Mouse (Mus musculus): ENCODE measurements around the gene 1110004F10Rik. TPM values are rescaled to one million over a fixed set of nuclear protein-coding genes. Genes with fewer than 3 reads are reported as not detected.

1110004F10Rik gene
- polyA plus RNA-seq, 1 experiment = 50.4 TPM

GRCm38 (mm10) chr7:116120737-116121136 lies 81.5 kb downstream of the 1110004F10Rik start:
- H3K4me3 ChIP-seq (replicated peaks; ENCODE audit: extremely low read depth, low read depth, low read length) = no peak overlapping the region
- no peaks in the 10 kb centered on the region for H3K4me1 ChIP-seq (ENCODE audit: control insufficient read depth, insufficient read depth, low read length)
- TF ChIP-seq POLR2A (IDR thresholded peaks at IDR 0.05; ENCODE audit: borderline replicate concordance, extremely low read depth, low read depth, low read length) (no peak), CTCF (IDR thresholded peaks at IDR 0.05; ENCODE audit: insufficient read depth, low read length) (no peak)
- WGBS = 84% methylated on average over 4 of the region's 4 CpGs
- DNase-seq = no peak

GRCm38 (mm10) chr7:116121202-116121601 lies 82.0 kb downstream of the 1110004F10Rik start:
- 73% methylated on average over 11 of the region's 11 CpGs for WGBS
- Histone ChIP-seq H3K4me1 (ENCODE audit: control insufficient read depth, insufficient read depth, low read length) (no peaks in the 10 kb centered on the region), H3K4me3 (replicated peaks; ENCODE audit: extremely low read depth, low read depth, low read length) (no peak overlapping the region)
- TF ChIP-seq CTCF (IDR thresholded peaks at IDR 0.05; ENCODE audit: insufficient read depth, low read length) = no peak
- TF ChIP-seq POLR2A (IDR thresholded peaks at IDR 0.05; ENCODE audit: borderline replicate concordance, extremely low read depth, low read depth, low read length) = no peak
- no peak for DNase-seq

- no peak overlapping the region for H3K4me3 ChIP-seq (replicated peaks; ENCODE audit: extremely low read depth, low read depth, low read length)
- no peak for TF ChIP-seq POLR2A (IDR thresholded peaks at IDR 0.05; ENCODE audit: borderline replicate concordance, extremely low read depth, low read depth, low read length)
- no peak for TF ChIP-seq CTCF (IDR thresholded peaks at IDR 0.05; ENCODE audit: insufficient read depth, low read length)
- 66% methylated on average over 13 of the region's 13 CpGs for WGBS
- no peak for DNase-seq
- H3K4me1 ChIP-seq (ENCODE audit: control insufficient read depth, insufficient read depth, low read length) = no peaks in the 10 kb centered on the region
Observed at GRCm38 (mm10) chr7:116122981-116123596, 83.9 kb downstream of the 1110004F10Rik start.

GRCm38 (mm10) chr7:116123597-116123985 lies 84.4 kb downstream of the 1110004F10Rik start:
- Histone ChIP-seq H3K4me3 (replicated peaks; ENCODE audit: extremely low read depth, low read depth, low read length) (no peak overlapping the region), H3K4me1 (ENCODE audit: control insufficient read depth, insufficient read depth, low read length) (no peaks in the 10 kb centered on the region)
- WGBS = 63% methylated on average over 2 of the region's 2 CpGs
- TF ChIP-seq CTCF (IDR thresholded peaks at IDR 0.05; ENCODE audit: insufficient read depth, low read length) = no peak
- TF ChIP-seq POLR2A (IDR thresholded peaks at IDR 0.05; ENCODE audit: borderline replicate concordance, extremely low read depth, low read depth, low read length) = no peak
- DNase-seq = no peak

GRCm38 (mm10) chr7:116124057-116124456 lies 84.9 kb downstream of the 1110004F10Rik start:
- no peak for TF ChIP-seq CTCF (IDR thresholded peaks at IDR 0.05; ENCODE audit: insufficient read depth, low read length)
- TF ChIP-seq POLR2A (IDR thresholded peaks at IDR 0.05; ENCODE audit: borderline replicate concordance, extremely low read depth, low read depth, low read length) = no peak
- H3K4me3 ChIP-seq (replicated peaks; ENCODE audit: extremely low read depth, low read depth, low read length) = no peak overlapping the region
- no peak for DNase-seq
- 86% methylated on average over 12 of the region's 12 CpGs for WGBS
- H3K4me1 ChIP-seq (ENCODE audit: control insufficient read depth, insufficient read depth, low read length) = no peaks in the 10 kb centered on the region

GRCm38 (mm10) chr7:116125671-116126070 lies 86.5 kb downstream of the 1110004F10Rik start:
- TF ChIP-seq CTCF (IDR thresholded peaks at IDR 0.05; ENCODE audit: insufficient read depth, low read length) (no peak), POLR2A (IDR thresholded peaks at IDR 0.05; ENCODE audit: borderline replicate concordance, extremely low read depth, low read depth, low read length) (no peak)
- Histone ChIP-seq H3K4me1 (ENCODE audit: control insufficient read depth, insufficient read depth, low read length) (no peaks in the 10 kb centered on the region), H3K4me3 (replicated peaks; ENCODE audit: extremely low read depth, low read depth, low read length) (no peak overlapping the region)
- 79% methylated on average over 7 of the region's 7 CpGs for WGBS
- DNase-seq = no peak

- H3K4me1 ChIP-seq (ENCODE audit: control insufficient read depth, insufficient read depth, low read length) = no peaks in the 10 kb centered on the region
- WGBS = 77% methylated on average over 2 of the region's 2 CpGs
- no peak for TF ChIP-seq CTCF (IDR thresholded peaks at IDR 0.05; ENCODE audit: insufficient read depth, low read length)
- no peak for TF ChIP-seq POLR2A (IDR thresholded peaks at IDR 0.05; ENCODE audit: borderline replicate concordance, extremely low read depth, low read depth, low read length)
- no peak overlapping the region for H3K4me3 ChIP-seq (replicated peaks; ENCODE audit: extremely low read depth, low read depth, low read length)
- DNase-seq = no peak
Observed at GRCm38 (mm10) chr7:116127052-116127451, 87.9 kb downstream of the 1110004F10Rik start.

GRCm38 (mm10) chr7:116128286-116128685 lies 89.1 kb downstream of the 1110004F10Rik start:
- H3K4me3 ChIP-seq (replicated peaks; ENCODE audit: extremely low read depth, low read depth, low read length) = no peak overlapping the region
- TF ChIP-seq CTCF (IDR thresholded peaks at IDR 0.05; ENCODE audit: insufficient read depth, low read length) = no peak
- H3K4me1 ChIP-seq (ENCODE audit: control insufficient read depth, insufficient read depth, low read length) = no peaks in the 10 kb centered on the region
- 91% methylated on average over 8 of the region's 8 CpGs for WGBS
- DNase-seq = no peak

GRCm38 (mm10) chr7:116129374-116129773 lies 90.2 kb downstream of the 1110004F10Rik start:
- no peaks in the 10 kb centered on the region for H3K4me1 ChIP-seq (ENCODE audit: control insufficient read depth, insufficient read depth, low read length)
- no peak for TF ChIP-seq POLR2A (IDR thresholded peaks at IDR 0.05; ENCODE audit: borderline replicate concordance, extremely low read depth, low read depth, low read length)
- TF ChIP-seq CTCF (IDR thresholded peaks at IDR 0.05; ENCODE audit: insufficient read depth, low read length) = no peak
- no peak for DNase-seq
- 93% methylated on average over 10 of the region's 10 CpGs for whole genome bisulfite sequencing
- H3K4me3 ChIP-seq (replicated peaks; ENCODE audit: extremely low read depth, low read depth, low read length) = no peak overlapping the region

- H3K4me3 ChIP-seq (replicated peaks; ENCODE audit: extremely low read depth, low read depth, low read length) = no peak overlapping the region
- no peak for TF ChIP-seq POLR2A (IDR thresholded peaks at IDR 0.05; ENCODE audit: borderline replicate concordance, extremely low read depth, low read depth, low read length)
- TF ChIP-seq CTCF (IDR thresholded peaks at IDR 0.05; ENCODE audit: insufficient read depth, low read length) = no peak
- no peak for DNase-seq
- WGBS = 43% methylated on average over 4 of the region's 4 CpGs
- H3K4me1 ChIP-seq (ENCODE audit: control insufficient read depth, insufficient read depth, low read length) = no peaks in the 10 kb centered on the region
Observed at GRCm38 (mm10) chr7:116131390-116131789, 92.2 kb downstream of the 1110004F10Rik start.
